10 mouse cellular contexts compared by ENCODE assay signal in the genomic region with DNA sequence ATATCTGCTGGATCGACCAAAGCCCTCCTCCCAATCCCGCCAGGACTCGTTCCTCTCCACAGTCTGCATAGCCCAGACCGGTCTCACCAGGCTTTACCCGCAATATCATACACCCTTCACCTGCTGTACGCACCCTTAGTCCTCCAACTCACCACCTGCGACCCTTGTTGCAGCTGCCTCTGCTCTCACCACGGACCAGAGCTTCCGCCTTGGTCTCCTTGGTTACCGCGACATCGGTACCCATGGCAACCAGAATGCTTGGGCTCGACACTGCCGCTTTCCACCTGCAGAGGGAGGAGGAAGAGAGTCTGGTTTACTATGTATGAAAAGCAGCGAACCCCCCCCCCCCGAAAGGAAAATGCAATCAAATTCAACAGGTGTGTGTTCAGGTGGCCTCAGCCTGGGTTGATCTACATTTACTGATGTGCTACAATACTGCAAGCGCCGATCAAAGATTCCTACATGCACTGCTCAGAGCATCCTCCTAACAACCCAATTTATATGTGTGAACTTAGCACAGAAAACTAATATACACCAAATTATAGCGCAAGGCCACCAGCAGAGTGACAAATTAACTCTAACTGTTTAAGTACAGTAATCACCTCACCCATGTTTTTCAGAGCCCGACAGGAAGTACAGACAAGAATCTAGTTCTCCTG. TPM values are rescaled to one million over a fixed set of nuclear protein-coding genes. Genes with fewer than 3 reads are reported as not detected.
DNase-seq lines count a peak whose midpoint lies in the region; ATAC-seq and TF ChIP-seq lines count a peak whose summit lies in the region.
"Had no signal": no experiment of that assay in that cellular context is flagged by ENCODE, and none has a peak within 500 bp of the region (broad histone marks: within the 10 kb centered on the region; RNA-seq: fewer than 3 reads in every experiment).

A gene (minus strand): TSS at position 197 of the 659 bp plus-strand sequence.

- H3K9me3 ChIP-seq in hindbrain, embryonic 11.5 days (ENCODE audit: control insufficient read depth, low read length): no peaks in the 10 kb centered on the region

- WGBS in cerebellum, adult 2 months: 16% methylated on average over 20 of the region's 20 CpGs
- WGBS in hindbrain, embryonic 11.5 days: 16% methylated on average over 20 of the region's 20 CpGs

- peak within 1 kb of the TSS; percentile 36 for H3K4me2 ChIP-seq in hindbrain, embryonic 11.5 days (replicated peaks; ENCODE audit: low read depth, low read length)

- 0 out of 2 replicates have a peak, but pooled peaks have one; percentile 10 for TF ChIP-seq CTCF in cerebellum, adult 2 months (IDR thresholded peaks at IDR 0.05; ENCODE audit: borderline replicate concordance, insufficient read depth, low read depth, low read length)

- TF ChIP-seq POLR2A in cerebellum, adult 2 months (IDR thresholded peaks at IDR 0.05; ENCODE audit: borderline replicate concordance, insufficient read depth, low read length): no peak

- no peaks in the 10 kb centered on the region for H3K36me3 ChIP-seq in hindbrain, embryonic 11.5 days (ENCODE audit: control insufficient read depth, insufficient read depth, low read length)
- H3K36me3 ChIP-seq: G1E had no signal

- peak within 1 kb of the TSS; percentile 45 for H3K4me3 ChIP-seq in cerebellum, adult 2 months (replicated peaks; ENCODE audit: insufficient read depth, low read depth, low read length)
- H3K4me3 ChIP-seq in hindbrain, embryonic 11.5 days (ENCODE audit: low read depth, low read length): no peak within 1 kb of the TSS
- H3K4me3 ChIP-seq: myocyte had no signal

- no peaks in the 10 kb centered on the region for H3K27me3 ChIP-seq in cerebellum, adult 2 months (ENCODE audit: control insufficient read depth, insufficient read depth, low read length)
- no peaks in the 10 kb centered on the region for H3K27me3 ChIP-seq in hindbrain, embryonic 11.5 days (ENCODE audit: control insufficient read depth, insufficient read depth, low read length)

- H3K27ac ChIP-seq in cerebellum, adult 2 months (ENCODE audit: insufficient read depth, low read length): no peak within 1 kb of the TSS
- no peak within 1 kb of the TSS for H3K27ac ChIP-seq in hindbrain, embryonic 11.5 days (ENCODE audit: low read depth, low read length)

- no peak within 1 kb of the TSS for H3K9ac ChIP-seq in hindbrain, embryonic 11.5 days (ENCODE audit: low read depth, low read length)

- ATAC-seq in hindbrain, embryonic 11.5 days (ENCODE audit: low FRiP score): peak; percentile 98

- H3K4me1 ChIP-seq in cerebellum, adult 2 months (ENCODE audit: control insufficient read depth, insufficient read depth, low read length): no peaks in the 10 kb centered on the region
- no peaks in the 10 kb centered on the region for H3K4me1 ChIP-seq in hindbrain, embryonic 11.5 days (replicated peaks; ENCODE audit: control insufficient read depth, insufficient read depth, low read length)

- peak; percentile 19 to 22 for DNase-seq in cerebellum, adult 2 months
- DNase-seq in cerebellum, adult 8-10 months: no peak
- DNase-seq in embryo, embryonic 11.5 days (ENCODE audit: low read depth, low spot score): peak; percentile 48
- DNase-seq in hindbrain, embryonic 11.5 days (ENCODE audit: low spot score): peak; percentile 89
- peak; percentile 67 for DNase-seq in layer of hippocampus, postnatal 25 days (ENCODE audit: extremely low spot score in 1 of 2, low spot score in 1 of 2)
- DNase-seq in lung, postnatal 10 days: peak; percentile 18
- DNase-seq in ovary, postnatal 36 days (ENCODE audit: low spot score): peak; percentile 46
- DNase-seq in thymus, postnatal 36 days: peak; percentile 76 to 83

RNA-seq across cellular contexts. Expression of the gene that starts here (rescaled TPM):
- 0.08 and 0.30 TPM in 2 replicates for polyA plus RNA-seq in cerebellum, adult 2 months (2012; rRNA removed)
- 0.77 and 0.96 TPM in 2 replicates for polyA plus RNA-seq in hindbrain, embryonic 11.5 days (2014; fragmentation: Nextera tagmentation; extraction: Ambion mirVana)
- total RNA-seq in layer of hippocampus, postnatal 25 days (2021): 1 to 10 TPM; 2.9 to 5.0 TPM
- total RNA-seq: G1E had no signal
- polyA plus RNA-seq: G1E, myocyte had no signal

Comparison
In these comparisons a context has a peak if more than half of its experiments do, and no peak if none do; other contexts are left out.
1. Peak in DNase-seq and H3K4me3 ChIP-seq in cerebellum, adult 2 months; RNA of the gene not detected or under 1 TPM.
2. Peak in DNase-seq, ATAC-seq and H3K4me2 ChIP-seq in hindbrain, embryonic 11.5 days; RNA of the gene not detected or under 1 TPM.